Mouse (Mus musculus) embryonic facial prominence, embryonic 14.5 days (tissue): ENCODE data around the gene Gm8180. TPM values are rescaled to one million over a fixed set of nuclear protein-coding genes. Genes with fewer than 3 reads are reported as not detected.
"Not testable (repeated sequence)": the region's sequence is repeated elsewhere in the genome, so short reads cannot be mapped to it uniquely, and the experiment has no call there.

Experiments used
- ATAC-seq: fragments of 200-750 bp; cut with Nextera tagmentation; 2 replicates; pipeline ENCODE4 v1.8.0; 2017; ENCODE audit warnings: low read depth, moderate number of reproducible peaks, moderate TSS enrichment
- DNase-seq: peaks from one replicate; pipeline ENCODE4 v3.0.0-alpha.2; 2015; ENCODE audit warnings: low spot score
- H3K27ac ChIP-seq: fragments of 300-500 bp; sonication (generic); replicated peaks from 2 replicates; pipeline ENCODE4 v1.5.1; 2014; ENCODE audit warnings: low read depth, mild to moderate bottlenecking, low read length, moderate library complexity
- H3K27me3 ChIP-seq: fragments of 300-500 bp; sonication (generic); replicated peaks from 2 replicates; pipeline ENCODE4 v1.6.1; 2014; ENCODE audit warnings: low read length; ENCODE audit not compliant: control insufficient read depth, insufficient read depth
- H3K36me3 ChIP-seq: fragments of 300-500 bp; sonication (generic); 2 replicates; pipeline ENCODE4 v1.6.1; 2014; ENCODE audit warnings: low read length, mixed read lengths; ENCODE audit not compliant: control insufficient read depth, insufficient read depth
- H3K4me1 ChIP-seq: fragments of 300-500 bp; sonication (generic); 2 replicates; pipeline ENCODE4 v1.6.1; 2014; ENCODE audit warnings: antibody characterized with exemption, low read length; ENCODE audit not compliant: control insufficient read depth, insufficient read depth
- H3K4me2 ChIP-seq: fragments of 300-500 bp; sonication (generic); 2 replicates; pipeline ENCODE4 v1.6.1; 2014; ENCODE audit warnings: low read depth, mild to moderate bottlenecking, low read length, moderate library complexity, mixed read lengths
- H3K4me3 ChIP-seq: fragments of 300-500 bp; sonication (generic); 2 replicates; pipeline ENCODE4 v1.5.1; 2014; ENCODE audit warnings: low read depth, mild to moderate bottlenecking, low read length
- H3K9ac ChIP-seq: fragments of 300-500 bp; sonication (generic); 2 replicates; pipeline ENCODE4 v1.6.1; 2014; ENCODE audit warnings: low read depth, mild to moderate bottlenecking, low read length, moderate library complexity, mixed read lengths
- H3K9me3 ChIP-seq: fragments of 300-500 bp; sonication (generic); 2 replicates; pipeline ENCODE4 v1.6.1; 2016; ENCODE audit warnings: low read length; ENCODE audit not compliant: control insufficient read depth
- WGBS: fragments of 180-500 bp; shearing (Covaris S2); extraction: QIAGEN DNeasy Blood & Tissue Kit; methylation state at CpG from one replicate; pipeline ENCODE4 v1.1.7; 2014; 5-methylcytosine and 5-hydroxymethylcytosine counted together
- polyA plus RNA-seq: library from polyadenylated mRNA; unstranded; fragments of >200 nt; fragmentation: Nextera tagmentation; extraction: Ambion mirVana; gene quantifications from 2 replicates; pipeline ENCODE4 v1.2.1, GENCODE M21; 2014

Gm8180 gene
- not detected in 2 replicates for polyA plus RNA-seq

DNA sequence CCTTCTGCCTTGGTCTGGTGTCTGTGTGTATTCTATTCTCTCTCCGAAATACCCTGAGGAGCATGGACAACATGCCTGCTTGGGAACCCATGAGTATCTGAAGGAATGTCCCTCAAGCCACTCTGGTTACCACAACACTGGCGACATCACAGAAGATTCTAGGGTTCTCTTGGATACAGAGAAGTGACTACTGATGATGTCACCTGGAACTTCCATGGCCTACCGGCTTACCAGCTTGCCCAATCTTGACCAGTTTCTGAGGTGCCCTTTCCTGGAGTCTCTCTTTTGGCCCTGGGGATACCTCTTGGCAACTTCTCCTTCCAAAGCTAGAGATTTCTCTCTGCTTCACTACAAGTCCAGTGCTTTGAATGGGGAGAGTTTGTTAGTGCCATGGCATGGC lies at the start of gene Gm8180:
Gene Gm8180 (minus strand): TSS at position 101 of the 400 bp plus-strand sequence.
- not testable (repeated sequence) for DNase-seq, H3K27ac ChIP-seq, ATAC-seq, H3K9ac ChIP-seq, H3K4me3 ChIP-seq, H3K9me3 ChIP-seq, H3K4me1 ChIP-seq, H3K36me3 ChIP-seq, H3K27me3 ChIP-seq, H3K4me2 ChIP-seq
- WGBS, result 98% methylated on average over 3 of the region's 3 CpGs

DNA sequence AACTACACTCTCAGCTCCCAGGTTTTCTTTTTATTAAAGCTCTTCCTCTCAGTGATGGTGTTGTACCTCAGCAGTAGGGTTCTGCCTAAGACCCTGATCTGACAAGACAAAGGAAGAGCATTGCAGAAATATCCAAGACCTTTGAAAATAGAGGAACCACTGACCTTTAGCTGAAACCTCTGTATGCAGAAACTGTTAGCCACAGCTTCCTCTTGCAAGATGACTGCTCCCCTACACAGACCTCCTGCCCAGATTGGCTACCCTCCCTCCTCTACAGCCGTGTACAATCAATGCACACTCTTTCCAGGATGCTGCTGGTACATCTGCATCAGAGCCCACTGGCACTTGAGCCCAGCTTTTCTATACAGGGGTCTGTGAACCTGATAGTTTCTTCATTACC lies 45.8 kb upstream of the Gm8180 start:
- not testable (repeated sequence) for H3K36me3 ChIP-seq, H3K27ac ChIP-seq, H3K9me3 ChIP-seq, H3K4me2 ChIP-seq, DNase-seq, H3K27me3 ChIP-seq, H3K4me1 ChIP-seq, H3K9ac ChIP-seq, ATAC-seq, H3K4me3 ChIP-seq
- 67% methylated on average over 1 of the region's 1 CpGs for WGBS

DNA sequence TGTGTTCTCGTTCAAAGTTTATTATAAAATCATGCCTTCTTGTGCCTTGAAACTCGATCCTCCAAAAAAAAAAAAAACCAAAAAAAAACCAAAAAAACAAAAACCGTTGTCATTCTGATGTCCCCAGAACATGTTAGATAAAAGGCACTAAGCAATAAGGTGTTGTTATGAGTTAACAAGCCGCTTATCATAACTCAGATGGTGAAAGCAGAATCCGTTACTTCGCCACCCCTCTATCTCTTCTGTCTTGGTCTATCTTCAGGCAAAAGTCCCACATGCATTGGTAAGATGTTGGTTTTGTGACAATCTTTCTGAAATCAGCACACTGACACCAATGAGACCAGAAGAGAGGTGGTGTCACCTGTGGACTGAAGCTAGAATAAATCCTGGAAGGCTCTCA lies 39.6 kb upstream of the Gm8180 start:
- not testable (repeated sequence) for H3K4me2 ChIP-seq, DNase-seq, H3K4me1 ChIP-seq, H3K36me3 ChIP-seq, H3K9ac ChIP-seq, H3K4me3 ChIP-seq, H3K9me3 ChIP-seq, ATAC-seq, H3K27me3 ChIP-seq, H3K27ac ChIP-seq
- 77% methylated on average over 6 of the region's 6 CpGs for WGBS

DNA sequence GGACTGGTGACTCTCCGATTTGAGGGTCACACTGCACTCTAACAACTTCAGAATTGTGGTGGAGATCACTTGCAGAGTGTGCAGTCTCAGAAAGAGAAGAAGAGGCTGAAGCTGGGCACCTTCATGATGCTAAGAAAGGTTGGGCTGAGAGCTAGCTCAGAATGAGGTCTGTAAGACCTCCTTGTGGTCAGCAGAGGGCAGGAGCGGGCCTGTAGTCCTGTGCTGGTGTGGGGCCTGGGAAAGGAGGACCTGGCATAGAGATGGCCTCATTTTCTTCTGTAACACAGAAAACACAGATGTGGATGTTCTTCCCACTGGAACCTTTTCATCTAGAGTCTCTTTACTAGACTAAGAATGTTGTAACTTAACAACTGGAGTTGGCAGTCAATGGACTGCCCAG lies 37.3 kb upstream of the Gm8180 start:
- not testable (repeated sequence) for ATAC-seq, H3K9me3 ChIP-seq, H3K4me2 ChIP-seq, H3K36me3 ChIP-seq, H3K4me3 ChIP-seq, DNase-seq, H3K27me3 ChIP-seq, H3K9ac ChIP-seq, H3K27ac ChIP-seq, H3K4me1 ChIP-seq
- WGBS, result 43% methylated on average over 1 of the region's 2 CpGs

DNA sequence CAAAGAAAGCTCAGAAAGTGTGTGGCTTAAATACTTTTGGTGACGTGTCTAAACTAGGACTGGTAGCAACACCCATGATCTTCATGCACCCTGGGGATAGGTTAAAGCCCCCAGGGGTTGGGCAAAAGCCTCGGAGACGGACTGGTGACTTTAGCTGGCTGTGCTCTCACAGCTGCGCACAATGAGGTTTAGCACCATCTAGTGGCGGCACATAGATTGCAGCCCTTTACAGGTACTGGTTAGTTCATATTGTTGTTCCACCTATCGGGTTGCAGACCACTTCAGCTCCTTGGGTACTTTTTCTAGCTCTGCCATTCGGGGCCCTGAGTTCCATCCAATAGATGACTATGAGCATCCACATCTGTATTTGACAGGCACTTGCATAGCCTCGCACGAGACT lies 27.9 kb upstream of the Gm8180 start:
- H3K36me3 ChIP-seq, H3K27ac ChIP-seq, ATAC-seq, H3K27me3 ChIP-seq, H3K4me3 ChIP-seq, H3K9me3 ChIP-seq, H3K4me1 ChIP-seq, H3K4me2 ChIP-seq, H3K9ac ChIP-seq: not testable (repeated sequence)
- WGBS, result 68% methylated on average over 6 of the region's 9 CpGs
- DNase-seq, result peak; percentile 35

DNA sequence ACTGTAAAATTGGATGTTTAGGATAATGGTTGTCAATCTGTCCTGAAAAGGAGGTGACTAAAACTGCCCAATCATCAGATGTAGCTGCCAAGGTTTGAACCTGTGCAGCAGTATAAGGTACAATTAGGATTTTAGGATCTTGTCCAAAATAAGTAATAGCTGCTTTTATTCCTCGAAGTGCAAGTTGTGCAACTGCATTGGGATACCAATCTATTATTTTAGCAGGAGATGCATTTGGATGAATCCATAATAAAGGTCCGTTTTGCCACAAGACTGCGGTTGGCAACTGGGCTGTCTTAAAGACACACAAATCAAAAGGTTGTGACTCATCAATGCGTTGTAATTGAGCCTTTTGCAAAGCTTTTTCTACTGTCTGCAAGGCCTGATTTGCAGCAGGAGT lies 23.6 kb upstream of the Gm8180 start:
- 79% methylated on average over 4 of the region's 4 CpGs for WGBS
- H3K27ac ChIP-seq, H3K4me2 ChIP-seq, H3K9me3 ChIP-seq, ATAC-seq, H3K36me3 ChIP-seq, H3K4me1 ChIP-seq, H3K27me3 ChIP-seq, DNase-seq, H3K4me3 ChIP-seq, H3K9ac ChIP-seq: not testable (repeated sequence)

DNA sequence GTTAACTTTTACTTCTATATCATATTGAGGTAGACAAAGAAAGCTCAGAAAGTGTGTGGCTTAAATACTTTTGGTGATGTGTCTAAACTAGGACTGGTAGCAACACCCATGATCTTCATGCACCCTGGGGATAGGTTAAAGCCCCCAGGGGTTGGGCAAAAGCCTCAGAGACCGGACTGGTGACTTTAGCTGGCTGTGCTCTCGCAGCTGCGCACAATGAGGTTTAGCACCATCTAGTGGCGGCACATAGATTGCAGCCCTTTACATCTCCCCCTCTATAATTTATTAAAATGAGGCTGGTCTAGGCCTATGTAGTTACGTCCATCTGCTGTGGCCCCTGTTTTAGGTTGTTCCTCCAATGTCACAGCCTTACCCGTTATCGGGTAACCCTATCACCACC lies 19.9 kb upstream of the Gm8180 start:
- 9% methylated on average over 6 of the region's 7 CpGs for WGBS

DNA sequence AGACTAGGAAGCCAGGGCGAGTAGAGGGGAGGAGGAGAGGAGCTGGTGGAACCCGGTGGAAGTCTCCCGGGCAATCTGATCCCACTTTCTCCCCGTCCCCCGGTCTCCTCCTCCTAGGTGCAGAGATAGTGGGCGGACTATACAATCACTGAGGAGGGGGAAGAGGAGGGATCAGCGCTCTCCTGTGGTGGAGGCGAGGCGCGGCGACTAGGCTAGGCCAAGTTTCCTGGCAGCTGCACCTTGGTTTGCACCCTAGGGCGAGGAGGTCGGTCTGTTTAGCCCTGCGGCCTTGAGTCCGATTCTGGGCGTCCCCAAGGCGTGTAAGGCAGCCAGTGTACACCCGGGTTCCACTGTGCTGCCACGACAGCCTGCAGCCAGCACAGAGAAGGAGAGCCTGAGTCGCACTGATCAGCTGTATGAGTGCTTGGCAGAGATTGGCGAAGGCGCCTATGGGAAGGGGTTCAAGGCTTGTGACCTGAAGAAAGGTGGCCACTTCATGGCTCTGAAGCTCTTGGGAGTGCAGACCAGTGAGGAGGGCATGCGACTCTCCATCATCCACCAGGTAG lies 12.4 kb upstream of the Gm8180 start:
- H3K9me3 ChIP-seq, H3K27me3 ChIP-seq, H3K27ac ChIP-seq, H3K4me1 ChIP-seq, H3K36me3 ChIP-seq: not testable (repeated sequence)
- H3K4me3 ChIP-seq, result peak overlapping the region; percentile 24
- DNase-seq, result peak; percentile 16
- peak; percentile 68; the same call in 1 of the 2 replicates for ATAC-seq
- 12% methylated on average over 19 of the region's 23 CpGs for WGBS
- H3K4me2 ChIP-seq, result peak overlapping the region; percentile 52
- H3K9ac ChIP-seq, result peak overlapping the region; percentile 46

More for the DNA sequence above, 19.9 kb upstream of the Gm8180 start:
- H3K9ac ChIP-seq, H3K27me3 ChIP-seq, H3K4me2 ChIP-seq, H3K4me1 ChIP-seq, H3K4me3 ChIP-seq, DNase-seq, ATAC-seq, H3K9me3 ChIP-seq, H3K36me3 ChIP-seq, H3K27ac ChIP-seq: not testable (repeated sequence)
